Mouse (Mus musculus) liver, adult 2 months (tissue): ENCODE data around the gene Gspt1. TPM values are rescaled to one million over a fixed set of nuclear protein-coding genes. Genes with fewer than 3 reads are reported as not detected.

Experiments used
- DNase-seq: peaks from one replicate; pipeline ENCODE4 v3.0.0-alpha.2; 2011; ENCODE audit warnings: low read depth, low spot score; ENCODE audit errors: extremely low read depth
- H3K27ac ChIP-seq: fragments of 200-500 bp; replicated peaks from 2 replicates; pipeline ENCODE4 v1.5.1; 2012; ENCODE audit warnings: low read depth, mild to moderate bottlenecking, control low read depth, inconsistent platforms, low read length; ENCODE audit not compliant: insufficient read depth
- H3K27me3 ChIP-seq: fragments of 200-500 bp; 2 replicates; pipeline ENCODE4 v1.6.1; 2012; ENCODE audit warnings: mild to moderate bottlenecking, moderate library complexity, low read length, inconsistent platforms; ENCODE audit not compliant: control insufficient read depth, insufficient read depth
- H3K36me3 ChIP-seq: fragments of 200-500 bp; 2 replicates; pipeline ENCODE4 v1.6.1; 2012; ENCODE audit warnings: low read length, inconsistent platforms; ENCODE audit not compliant: control insufficient read depth, insufficient read depth
- H3K4me1 ChIP-seq: fragments of 200-500 bp; 2 replicates; pipeline ENCODE4 v1.6.1; 2011; ENCODE audit warnings: low read length; ENCODE audit not compliant: control insufficient read depth, insufficient read depth
- H3K4me3 ChIP-seq: fragments of 200-500 bp; 2 replicates; pipeline ENCODE4 v1.5.1; 2011; ENCODE audit warnings: low read depth, mild to moderate bottlenecking, control low read depth, low read length, moderate library complexity; ENCODE audit not compliant: insufficient read depth
- H3K79me2 ChIP-seq: fragments of 200-500 bp; 2 replicates; pipeline ENCODE4 v1.6.1; 2012; ENCODE audit warnings: inconsistent platforms, mild to moderate bottlenecking, low read length, moderate library complexity; ENCODE audit not compliant: control insufficient read depth, insufficient read depth
- H3K9ac ChIP-seq: fragments of 200-500 bp; 2 replicates; pipeline ENCODE4 v1.6.1; 2012; ENCODE audit warnings: low read depth, mild to moderate bottlenecking, control low read depth, inconsistent platforms, low read length
- CTCF ChIP-seq: fragments of 200-500 bp; IDR thresholded peaks from 2 replicates; pipeline ENCODE4 v1.5.1; 2011; ENCODE audit warnings: low read depth, low read length, control low read depth
- POLR2A ChIP-seq: fragments of 200-500 bp; IDR thresholded peaks from 2 replicates; pipeline ENCODE4 v1.6.1; 2011; ENCODE audit warnings: low read length, control low read depth; ENCODE audit not compliant: insufficient read depth; ENCODE audit errors: extremely low read depth
- WGBS: fragments of 180-500 bp; shearing (Covaris S2); methylation state at CpG from one replicate; pipeline ENCODE4 v1.1.7; 2018; 5-methylcytosine and 5-hydroxymethylcytosine counted together
- polyA plus RNA-seq: library from polyadenylated mRNA; depleted of rRNA; stranded (reverse); fragments of >200 nt; gene quantifications from 2 replicates; pipeline ENCODE4 v1.2.3, GENCODE M21; 2012
- total RNA-seq: library from RNA; depleted of rRNA; stranded (reverse); fragments of >200 nt; gene quantifications from 2 replicates; pipeline ENCODE4 v1.2.3, GENCODE M21; 2014

Gene Gspt1
- total and polyA plus RNA-seq, 2 experiments: 19.7 to 35.9 TPM

DNA sequence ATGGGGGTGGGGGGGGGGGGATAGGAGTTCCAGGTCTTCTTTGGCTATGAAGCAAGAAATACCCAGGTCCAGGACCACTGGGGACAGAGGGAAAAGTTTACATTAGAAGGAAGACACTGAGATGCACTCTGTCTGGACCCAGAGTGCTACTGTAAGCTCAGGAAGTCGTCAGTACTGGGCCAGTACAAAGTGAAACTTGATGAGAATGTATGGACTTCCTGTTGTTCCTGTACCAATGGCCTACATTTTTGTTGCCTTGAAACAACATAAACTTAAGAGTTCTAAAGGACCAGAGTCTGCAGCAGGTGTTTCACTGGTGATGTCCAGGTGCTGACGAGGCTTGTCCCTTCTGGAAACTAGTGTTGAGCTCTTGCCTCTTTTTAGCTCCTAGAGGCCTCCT lies 76.7 kb downstream of the Gspt1 start:
- H3K4me1 ChIP-seq: peaks cover 22% of the 10 kb centered on the region
- no peaks in the 10 kb centered on the region for H3K27me3 ChIP-seq
- no peak overlapping the region for H3K4me3 ChIP-seq
- TF ChIP-seq CTCF (no peak), POLR2A (no peak)
- no peak overlapping the region for H3K27ac ChIP-seq
- H3K79me2 ChIP-seq: peaks cover 14% of the 10 kb centered on the region; the same call in 1 of the 2 replicates
- WGBS: 94% methylated on average over 2 of the region's 2 CpGs
- H3K36me3 ChIP-seq: no peaks in the 10 kb centered on the region
- DNase-seq: no peak
- no peak overlapping the region for H3K9ac ChIP-seq

DNA sequence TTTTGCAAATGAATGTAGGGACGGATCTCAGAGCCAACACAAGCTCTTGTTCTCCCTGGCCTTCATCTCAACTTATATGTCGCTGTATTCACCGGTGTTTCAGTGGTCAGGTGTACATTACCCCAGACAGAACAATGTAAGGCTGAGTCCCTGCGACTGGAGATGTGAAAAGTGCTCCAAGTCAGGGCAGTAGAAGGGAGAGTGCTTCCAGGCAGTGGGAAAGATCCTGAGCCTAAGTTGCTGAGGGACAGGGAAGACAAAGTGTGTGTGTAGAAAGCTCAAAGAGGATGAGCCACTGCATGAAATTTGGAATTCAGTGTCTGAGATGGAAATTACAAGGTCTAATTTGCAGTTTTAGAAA lies 77.3 kb downstream of the Gspt1 start:
- Histone ChIP-seq H3K9ac (peak overlapping the region; percentile 69), H3K27ac (no peak overlapping the region), H3K4me1 (peaks cover 26% of the 10 kb centered on the region), H3K36me3 (no peaks in the 10 kb centered on the region), H3K27me3 (no peaks in the 10 kb centered on the region), H3K79me2 (peaks cover 14% of the 10 kb centered on the region; the same call in 1 of the 2 replicates), H3K4me3 (peak overlapping the region; percentile 91)
- no peak for TF ChIP-seq CTCF
- no peak for DNase-seq
- WGBS: 3% methylated on average over 4 of the region's 4 CpGs

DNA sequence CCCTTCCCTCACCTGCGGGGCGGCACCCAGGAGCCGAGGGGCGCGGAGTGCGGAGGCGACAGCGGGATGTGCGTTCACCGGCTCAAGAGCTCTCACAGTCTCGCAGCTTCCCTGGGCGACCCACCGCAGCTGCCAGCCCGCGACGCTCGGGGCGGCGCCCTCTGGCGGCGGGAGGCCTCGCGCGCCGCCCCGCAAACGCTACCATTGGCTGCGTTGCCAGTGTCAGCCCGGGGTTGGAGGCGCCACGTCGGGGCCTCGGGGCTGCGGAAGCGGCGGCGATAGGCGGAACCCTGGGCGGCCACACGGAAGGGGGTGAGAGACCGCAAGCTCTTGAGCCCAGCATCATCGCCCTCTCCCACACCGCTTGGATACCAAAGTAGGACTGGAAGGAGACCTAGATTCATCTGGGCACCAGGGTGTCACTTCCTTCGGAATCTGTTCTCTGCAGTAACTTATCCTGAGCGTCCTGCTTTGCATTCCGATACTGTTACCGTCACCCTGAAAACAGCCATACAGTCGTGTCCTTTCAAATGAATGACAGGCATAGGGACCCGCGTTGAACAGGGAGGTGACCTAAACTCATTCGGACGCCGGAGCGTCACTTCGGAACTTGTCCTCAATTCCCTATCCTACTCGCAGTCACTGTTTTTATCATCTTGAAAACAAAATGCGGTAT lies 77.8 kb downstream of the Gspt1 start, which contains the start of gene Zc3h7a:
Gene Zc3h7a, minus strand, starts transcription at position 186 of the 676 bp plus-strand sequence.
- TF ChIP-seq POLR2A: peak; percentile 73
- TF ChIP-seq CTCF: peak; percentile 76
- DNase-seq: peak; percentile 68
- Histone ChIP-seq H3K4me1 (peaks cover 27% of the 10 kb centered on the region), H3K79me2 (peaks cover 15% of the 10 kb centered on the region; the same call in 1 of the 2 replicates), H3K27ac (peak within 1 kb of the TSS; percentile 81), H3K4me3 (peak within 1 kb of the TSS; percentile 91), H3K27me3 (no peaks in the 10 kb centered on the region), H3K36me3 (no peaks in the 10 kb centered on the region), H3K9ac (peak within 1 kb of the TSS; percentile 98)
- under 1% methylated on average over 53 of the region's 57 CpGs for whole genome bisulfite sequencing

DNA sequence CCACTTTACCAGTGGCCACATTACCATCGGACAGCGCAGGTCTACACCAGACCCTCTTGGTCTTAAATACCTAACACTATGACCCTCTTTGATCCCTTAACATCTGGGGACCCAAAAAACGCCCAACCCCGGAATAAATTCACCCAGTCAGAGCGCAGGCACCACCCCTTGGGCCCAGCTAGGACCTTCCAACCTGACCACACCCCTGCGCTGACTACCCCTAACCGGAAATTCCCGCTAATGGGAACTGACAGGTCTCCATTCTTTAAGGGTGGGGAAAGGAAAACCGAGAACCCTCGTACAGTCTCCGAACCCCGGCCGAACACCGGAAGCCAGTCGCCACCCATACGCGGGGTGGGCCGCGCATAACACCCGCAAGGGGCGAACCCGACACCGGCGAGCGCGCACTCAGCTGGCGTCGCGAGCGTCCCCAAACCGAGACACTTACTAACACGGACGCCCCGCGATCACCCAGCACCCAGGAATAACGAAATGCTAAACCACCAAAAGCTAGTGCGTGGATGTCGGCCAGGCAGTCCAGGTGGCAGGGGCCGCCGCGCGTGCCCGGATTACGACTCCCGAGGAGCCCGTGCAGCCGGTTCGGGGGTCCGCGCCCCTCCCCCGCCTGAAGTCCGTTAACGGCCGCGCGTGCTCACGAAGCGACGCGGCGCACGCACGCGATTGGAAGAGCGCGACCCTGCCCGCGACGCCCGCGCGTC lies 78.5 kb downstream of the Gspt1 start:
- DNase-seq: peak; percentile 80
- Histone ChIP-seq H3K79me2 (peaks cover 22% of the 10 kb centered on the region), H3K36me3 (no peaks in the 10 kb centered on the region), H3K27ac (peak overlapping the region; percentile 81), H3K4me3 (peak overlapping the region; percentile 91), H3K27me3 (no peaks in the 10 kb centered on the region), H3K9ac (peak overlapping the region; percentile 98), H3K4me1 (peaks cover 34% of the 10 kb centered on the region)
- WGBS: under 1% methylated on average over 70 of the region's 72 CpGs
- no peak for TF ChIP-seq POLR2A
- TF ChIP-seq CTCF: no peak

DNA sequence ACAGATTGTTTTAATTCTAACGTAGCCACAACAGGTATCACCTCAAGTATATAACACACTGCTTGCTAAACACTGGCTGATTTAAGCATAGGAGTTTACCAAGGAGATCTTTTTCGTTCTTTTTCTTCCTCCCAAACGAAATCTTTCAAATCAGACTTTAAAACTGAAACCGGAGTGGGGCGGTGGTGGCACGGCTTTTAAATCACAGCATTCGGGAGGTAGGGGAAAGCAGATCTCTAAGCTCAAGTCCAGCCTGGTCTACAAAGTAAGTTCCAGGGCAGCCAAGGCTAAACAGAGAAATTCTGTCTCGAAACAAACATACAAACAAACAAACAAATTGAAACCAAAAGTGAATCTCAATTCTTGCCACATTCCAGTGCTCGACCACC lies 79.0 kb downstream of the Gspt1 start:
- 0% methylated on average over 9 of the region's 9 CpGs for WGBS
- TF ChIP-seq CTCF (no peak), POLR2A (no peak)
- Histone ChIP-seq H3K4me3 (peak overlapping the region; percentile 91), H3K79me2 (peaks cover 27% of the 10 kb centered on the region), H3K36me3 (no peaks in the 10 kb centered on the region), H3K9ac (peak overlapping the region; percentile 98), H3K4me1 (peaks cover 36% of the 10 kb centered on the region), H3K27ac (peak overlapping the region; percentile 81), H3K27me3 (no peaks in the 10 kb centered on the region)
- no peak for DNase-seq

DNA sequence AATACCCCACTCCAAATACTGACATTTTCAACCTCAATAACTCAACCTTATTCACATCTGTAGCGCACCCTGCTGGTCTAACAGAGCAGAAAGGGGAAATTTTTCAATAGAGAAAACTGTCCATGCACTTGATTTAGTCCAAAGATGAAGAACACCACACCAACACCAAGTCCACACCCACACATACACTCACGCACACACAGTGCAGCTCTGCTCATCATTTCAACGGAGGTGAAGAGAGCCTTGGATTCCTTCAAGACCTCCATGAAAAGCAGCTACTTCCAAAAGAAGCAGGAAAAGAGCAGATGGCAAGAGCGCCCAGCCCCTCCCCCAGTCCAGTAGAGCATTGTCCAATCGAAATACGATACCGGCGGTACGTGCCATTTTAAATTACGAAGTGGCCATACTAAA lies 79.4 kb downstream of the Gspt1 start:
- peak overlapping the region; percentile 81 for H3K27ac ChIP-seq
- H3K4me3 ChIP-seq: peak overlapping the region; percentile 91
- H3K27me3 ChIP-seq: no peaks in the 10 kb centered on the region
- peaks cover 29% of the 10 kb centered on the region for H3K79me2 ChIP-seq
- H3K4me1 ChIP-seq: peaks cover 36% of the 10 kb centered on the region
- no peaks in the 10 kb centered on the region for H3K36me3 ChIP-seq
- TF ChIP-seq POLR2A (no peak), CTCF (peak; percentile 32; the same call in 1 of the 2 replicates)
- H3K9ac ChIP-seq: peak overlapping the region; percentile 66
- WGBS: 2% methylated on average over 10 of the region's 10 CpGs
- DNase-seq: peak; percentile 66
